Mouse (Mus musculus): ENCODE results near the gene Ogdh. TPM values are rescaled to one million over a fixed set of nuclear protein-coding genes. Genes with fewer than 3 reads are reported as not detected.
"Not testable (repeated sequence)": the region's sequence is repeated elsewhere in the genome, so short reads cannot be mapped to it uniquely, and the experiment has no call there.

Ogdh gene
- polyA plus RNA-seq, 1 experiment from 2014 or later: 105 TPM

GRCm38 (mm10) chr11:6364581-6365275 lies 73.3 kb downstream of the Ogdh start:
- 83% methylated on average over 9 of the region's 9 CpGs for WGBS
- no peaks in the 10 kb centered on the region for H3K27me3 ChIP-seq (ENCODE audit: control insufficient read depth, insufficient read depth, low read length)
- H3K9ac ChIP-seq (ENCODE audit: low read length): no peak overlapping the region
- H3K9me3 ChIP-seq (ENCODE audit: control insufficient read depth, low read length): no peaks in the 10 kb centered on the region
- H3K4me2 ChIP-seq (ENCODE audit: low read depth, low read length, severe bottlenecking): no peak overlapping the region
- H3K27ac ChIP-seq (ENCODE audit: low read depth, low read length): no peak overlapping the region
- no peak overlapping the region for H3K4me3 ChIP-seq (ENCODE audit: low read depth, low read length)
- no peaks in the 10 kb centered on the region for H3K36me3 ChIP-seq (ENCODE audit: control insufficient read depth, insufficient read depth, low read length)
- ATAC-seq (replicated peaks; ENCODE audit: low FRiP score) (no peak), DNase-seq (ENCODE audit: low spot score) (no peak)
- H3K4me1 ChIP-seq (replicated peaks; ENCODE audit: control insufficient read depth, insufficient read depth, low read length): no peaks in the 10 kb centered on the region

GRCm38 (mm10) chr11:6365885-6366284 lies 74.5 kb downstream of the Ogdh start:
- DNase-seq (ENCODE audit: low spot score) (peak; percentile 81), ATAC-seq (replicated peaks; ENCODE audit: low FRiP score) (no peak)
- H3K9me3 ChIP-seq (ENCODE audit: control insufficient read depth, low read length): no peaks in the 10 kb centered on the region
- no peak overlapping the region for H3K4me2 ChIP-seq (ENCODE audit: low read depth, low read length, severe bottlenecking)
- H3K9ac ChIP-seq (ENCODE audit: low read length): no peak overlapping the region
- H3K4me3 ChIP-seq (ENCODE audit: low read depth, low read length): no peak overlapping the region
- WGBS: 24% methylated on average over 11 of the region's 11 CpGs
- H3K27ac ChIP-seq (ENCODE audit: low read depth, low read length): no peak overlapping the region
- no peaks in the 10 kb centered on the region for H3K27me3 ChIP-seq (ENCODE audit: control insufficient read depth, insufficient read depth, low read length)
- no peaks in the 10 kb centered on the region for H3K4me1 ChIP-seq (replicated peaks; ENCODE audit: control insufficient read depth, insufficient read depth, low read length)
- H3K36me3 ChIP-seq (ENCODE audit: control insufficient read depth, insufficient read depth, low read length): no peaks in the 10 kb centered on the region

GRCm38 (mm10) chr11:6366434-6366833 lies 75.0 kb downstream of the Ogdh start:
- Histone ChIP-seq H3K4me2 (ENCODE audit: low read depth, low read length, severe bottlenecking) (no peak overlapping the region), H3K4me3 (ENCODE audit: low read depth, low read length) (no peak overlapping the region), H3K9me3 (ENCODE audit: control insufficient read depth, low read length) (no peaks in the 10 kb centered on the region), H3K27ac (ENCODE audit: low read depth, low read length) (no peak overlapping the region), H3K4me1 (replicated peaks; ENCODE audit: control insufficient read depth, insufficient read depth, low read length) (no peaks in the 10 kb centered on the region), H3K27me3 (ENCODE audit: control insufficient read depth, insufficient read depth, low read length) (no peaks in the 10 kb centered on the region), H3K9ac (ENCODE audit: low read length) (no peak overlapping the region), H3K36me3 (ENCODE audit: control insufficient read depth, insufficient read depth, low read length) (no peaks in the 10 kb centered on the region)
- ATAC-seq (replicated peaks; ENCODE audit: low FRiP score): no peak
- DNase-seq (ENCODE audit: low spot score): no peak
- WGBS: 87% methylated on average over 6 of the region's 6 CpGs

- 79% methylated on average over 4 of the region's 4 CpGs for WGBS
- H3K9me3 ChIP-seq (ENCODE audit: control insufficient read depth, low read length): no peaks in the 10 kb centered on the region
- H3K27ac ChIP-seq (ENCODE audit: low read depth, low read length): no peak overlapping the region
- H3K9ac ChIP-seq (ENCODE audit: low read length): no peak overlapping the region
- H3K36me3 ChIP-seq (ENCODE audit: control insufficient read depth, insufficient read depth, low read length): no peaks in the 10 kb centered on the region
- no peaks in the 10 kb centered on the region for H3K4me1 ChIP-seq (replicated peaks; ENCODE audit: control insufficient read depth, insufficient read depth, low read length)
- no peaks in the 10 kb centered on the region for H3K27me3 ChIP-seq (ENCODE audit: control insufficient read depth, insufficient read depth, low read length)
- DNase-seq (ENCODE audit: low spot score) (no peak), ATAC-seq (replicated peaks; ENCODE audit: low FRiP score) (no peak)
- H3K4me3 ChIP-seq (ENCODE audit: low read depth, low read length): no peak overlapping the region
- no peak overlapping the region for H3K4me2 ChIP-seq (ENCODE audit: low read depth, low read length, severe bottlenecking)
Observed at GRCm38 (mm10) chr11:6367156-6367555, 75.7 kb downstream of the Ogdh start.

- not testable (repeated sequence) for ATAC-seq (replicated peaks; ENCODE audit: low FRiP score); DNase-seq (ENCODE audit: low spot score); H3K4me3 ChIP-seq (ENCODE audit: low read depth, low read length)
Observed at GRCm38 (mm10) chr11:6367986-6368385, 76.6 kb downstream of the Ogdh start.

GRCm38 (mm10) chr11:6371376-6372155 lies 80.1 kb downstream of the Ogdh start:
- Histone ChIP-seq H3K4me3 (ENCODE audit: low read depth, low read length) (no peak overlapping the region), H3K36me3 (ENCODE audit: control insufficient read depth, insufficient read depth, low read length) (no peaks in the 10 kb centered on the region), H3K4me2 (ENCODE audit: low read depth, low read length, severe bottlenecking) (no peak overlapping the region), H3K27me3 (ENCODE audit: control insufficient read depth, insufficient read depth, low read length) (no peaks in the 10 kb centered on the region), H3K4me1 (replicated peaks; ENCODE audit: control insufficient read depth, insufficient read depth, low read length) (no peaks in the 10 kb centered on the region), H3K9ac (ENCODE audit: low read length) (no peak overlapping the region), H3K27ac (ENCODE audit: low read depth, low read length) (no peak overlapping the region), H3K9me3 (ENCODE audit: control insufficient read depth, low read length) (no peaks in the 10 kb centered on the region)
- 84% methylated on average over 11 of the region's 11 CpGs for whole genome bisulfite sequencing
- DNase-seq (ENCODE audit: low spot score) (no peak), ATAC-seq (replicated peaks; ENCODE audit: low FRiP score) (no peak)

More at GRCm38 (mm10) chr11:6367986-6368385, 76.6 kb downstream of the Ogdh start:
- not testable (repeated sequence) for H3K27me3 ChIP-seq (ENCODE audit: control insufficient read depth, insufficient read depth, low read length); H3K27ac ChIP-seq (ENCODE audit: low read depth, low read length); H3K4me1 ChIP-seq (replicated peaks; ENCODE audit: control insufficient read depth, insufficient read depth, low read length); H3K4me2 ChIP-seq (ENCODE audit: low read depth, low read length, severe bottlenecking); H3K9me3 ChIP-seq (ENCODE audit: control insufficient read depth, low read length); H3K9ac ChIP-seq (ENCODE audit: low read length); H3K36me3 ChIP-seq (ENCODE audit: control insufficient read depth, insufficient read depth, low read length)
- WGBS: 80% methylated on average over 5 of the region's 5 CpGs

- no peak for DNase-seq (ENCODE audit: low spot score)
- Histone ChIP-seq H3K9me3 (ENCODE audit: control insufficient read depth, low read length) (no peaks in the 10 kb centered on the region), H3K9ac (ENCODE audit: low read length) (no peak overlapping the region), H3K36me3 (ENCODE audit: control insufficient read depth, insufficient read depth, low read length) (no peaks in the 10 kb centered on the region), H3K4me1 (replicated peaks; ENCODE audit: control insufficient read depth, insufficient read depth, low read length) (no peaks in the 10 kb centered on the region), H3K4me3 (ENCODE audit: low read depth, low read length) (no peak overlapping the region), H3K27ac (ENCODE audit: low read depth, low read length) (no peak overlapping the region), H3K4me2 (ENCODE audit: low read depth, low read length, severe bottlenecking) (no peak overlapping the region), H3K27me3 (ENCODE audit: control insufficient read depth, insufficient read depth, low read length) (no peaks in the 10 kb centered on the region)
- WGBS: 95% methylated on average over 9 of the region's 9 CpGs
- ATAC-seq (replicated peaks; ENCODE audit: low FRiP score): no peak
Observed at GRCm38 (mm10) chr11:6372784-6373183, 81.4 kb downstream of the Ogdh start.

GRCm38 (mm10) chr11:6380916-6381315 lies 89.5 kb downstream of the Ogdh start:
- WGBS: 88% methylated on average over 6 of the region's 6 CpGs
- no peak overlapping the region for H3K27ac ChIP-seq (ENCODE audit: low read depth, low read length)

More at GRCm38 (mm10) chr11:6380916-6381315, 89.5 kb downstream of the Ogdh start:
- Histone ChIP-seq H3K36me3 (ENCODE audit: control insufficient read depth, insufficient read depth, low read length) (no peaks in the 10 kb centered on the region), H3K9ac (ENCODE audit: low read length) (no peak overlapping the region), H3K27me3 (ENCODE audit: control insufficient read depth, insufficient read depth, low read length) (no peaks in the 10 kb centered on the region), H3K4me3 (ENCODE audit: low read depth, low read length) (no peak overlapping the region), H3K9me3 (ENCODE audit: control insufficient read depth, low read length) (no peaks in the 10 kb centered on the region), H3K4me2 (ENCODE audit: low read depth, low read length, severe bottlenecking) (no peak overlapping the region), H3K4me1 (replicated peaks; ENCODE audit: control insufficient read depth, insufficient read depth, low read length) (no peaks in the 10 kb centered on the region)
- DNase-seq (ENCODE audit: low spot score): no peak
- ATAC-seq (replicated peaks; ENCODE audit: low FRiP score): no peak

All from forebrain, embryonic 11.5 days (tissue).